Mouse (Mus musculus) lung, postnatal 10 days (tissue): ENCODE results near the gene Il3ra.

Experiments
- DNase-seq: peaks from one replicate; pipeline ENCODE4 v3.0.0; 2021

The Il3ra gene

GRCm38 (mm10) chr14:14355360-14355646 lies 9.2 kb downstream of the Il3ra start:
- no peak for DNase-seq

DNA sequence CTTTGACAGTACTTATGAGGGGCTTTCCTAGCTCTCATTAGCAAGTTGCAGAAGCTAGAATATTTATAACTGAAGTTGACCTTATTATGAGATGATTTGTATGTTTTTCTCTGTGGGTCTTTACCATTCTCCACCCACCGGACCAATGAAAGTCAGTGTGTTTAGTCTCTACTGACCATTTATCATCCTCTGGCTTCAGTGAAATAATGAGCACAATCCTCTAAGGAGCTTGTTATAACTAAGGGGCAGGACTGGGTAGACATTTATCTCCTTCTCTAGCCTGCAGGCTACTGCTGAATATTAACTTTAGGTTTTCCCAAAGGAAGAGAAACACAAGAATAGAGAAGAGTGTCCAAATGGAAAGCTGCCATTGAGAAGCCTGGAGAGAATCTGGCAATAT lies 49.5 kb downstream of the Il3ra start:
- no peak for DNase-seq

DNA sequence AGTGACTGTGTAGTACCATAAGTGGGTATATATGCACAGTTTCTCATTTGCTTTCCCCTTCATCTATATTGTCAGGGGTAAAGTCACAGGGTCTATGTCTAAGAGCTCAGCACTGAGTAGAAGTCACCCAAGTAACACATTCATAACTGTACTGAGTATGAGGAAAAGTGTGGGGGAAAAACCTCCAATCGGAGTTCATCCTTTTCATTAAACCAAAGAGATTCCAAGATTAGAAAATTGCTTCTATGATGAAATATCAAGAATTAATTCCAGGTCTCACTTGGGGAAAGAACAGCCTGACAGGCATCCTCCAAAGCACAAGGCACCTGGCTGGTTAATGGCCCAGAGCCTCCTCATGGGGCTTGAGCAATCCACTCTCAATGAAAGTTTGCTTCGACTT lies 54.9 kb downstream of the Il3ra start, which contains the start of gene Olfr721-ps1:
Gene Olfr721-ps1, plus strand, starts transcription at position 301 of the 400 bp plus-strand sequence.
- DNase-seq, result no peak
